Mouse (Mus musculus) cerebellum, postnatal 36 days (tissue): ENCODE results near the gene Fam114a2.

Experiments
- DNase-seq, 2 experiments: peaks; one replicate each; pipeline ENCODE4 v3.0.0; 2021 to 2022; ENCODE audit warnings: mixed read lengths in 2 of 2

The Fam114a2 gene

GRCm38 (mm10) chr11:57518751-57519148 is 333 bp upstream of the Fam114a2 start:
- no peak for DNase-seq

- no peak for DNase-seq
Observed at GRCm38 (mm10) chr11:57516946-57517441, 1.4 kb downstream of the Fam114a2 start.

GRCm38 (mm10) chr11:57515218-57515617 is 3.2 kb downstream of the Fam114a2 start:
- DNase-seq, result no peak

- no peak for DNase-seq
Observed at GRCm38 (mm10) chr11:57506899-57507298, 11.5 kb downstream of the Fam114a2 start.

GRCm38 (mm10) chr11:57503155-57503554 is 15.3 kb downstream of the Fam114a2 start:
- DNase-seq, result no peak

GRCm38 (mm10) chr11:57498215-57498614 is 20.2 kb downstream of the Fam114a2 start:
- DNase-seq, result no peak

- DNase-seq, result no peak
Observed at GRCm38 (mm10) chr11:57497701-57498100, 20.7 kb downstream of the Fam114a2 start.

GRCm38 (mm10) chr11:57496462-57497039 is 21.9 kb downstream of the Fam114a2 start:
- DNase-seq, result no peak

- DNase-seq, result no peak
Observed at GRCm38 (mm10) chr11:57488436-57488835, 30.0 kb downstream of the Fam114a2 start.

- no peak for DNase-seq
Observed at GRCm38 (mm10) chr11:57478077-57478476, 40.3 kb downstream of the Fam114a2 start.

GRCm38 (mm10) chr11:57475119-57475518 is 43.3 kb downstream of the Fam114a2 start:
- DNase-seq, result peak; percentile 45 to 49

- DNase-seq, result no peak
Observed at GRCm38 (mm10) chr11:57474296-57474941, 44.0 kb downstream of the Fam114a2 start.

- DNase-seq, result no peak
Observed at GRCm38 (mm10) chr11:57470979-57471378, 47.4 kb downstream of the Fam114a2 start.

- no peak for DNase-seq
Observed at GRCm38 (mm10) chr11:57470056-57470455, 48.4 kb downstream of the Fam114a2 start.

- no peak for DNase-seq
Observed at GRCm38 (mm10) chr11:57468706-57469105, 49.7 kb downstream of the Fam114a2 start.

- DNase-seq, result peak; percentile 54 to 59
Observed at GRCm38 (mm10) chr11:57467159-57468110, 51.0 kb downstream of the Fam114a2 start.

- DNase-seq, result no peak
Observed at GRCm38 (mm10) chr11:57465844-57466243, 52.6 kb downstream of the Fam114a2 start.

GRCm38 (mm10) chr11:57465025-57465424 is 53.4 kb downstream of the Fam114a2 start:
- DNase-seq, result no peak

GRCm38 (mm10) chr11:57459759-57460158 is 58.7 kb downstream of the Fam114a2 start:
- DNase-seq, result peak; percentile 55 to 61

GRCm38 (mm10) chr11:57454421-57454820 is 64.0 kb downstream of the Fam114a2 start:
- no peak for DNase-seq

- no peak for DNase-seq
Observed at GRCm38 (mm10) chr11:57445237-57445962, 73.0 kb downstream of the Fam114a2 start.

GRCm38 (mm10) chr11:57434153-57434552 is 84.3 kb downstream of the Fam114a2 start:
- no peak for DNase-seq
